Mouse (Mus musculus) forebrain, embryonic 15.5 days (tissue): Measurements from ENCODE around the gene Apold1. TPM values are rescaled to one million over a fixed set of nuclear protein-coding genes. Genes with fewer than 3 reads are reported as not detected.

Experiments
- ATAC-seq: fragments of 200-750 bp; cut with Nextera tagmentation; replicated peaks from 2 replicates; pipeline ENCODE4 v1.8.0; 2017; ENCODE audit warnings: mild to moderate bottlenecking, moderate TSS enrichment, moderate library complexity
- H3K27ac ChIP-seq: fragments of 300-500 bp; sonication (generic); replicated peaks from 2 replicates; pipeline ENCODE4 v1.5.1; 2015; ENCODE audit warnings: mild to moderate bottlenecking, inconsistent platforms
- H3K27me3 ChIP-seq: fragments of 300-500 bp; sonication (generic); 2 replicates; pipeline ENCODE4 v1.6.1; 2015; ENCODE audit warnings: inconsistent platforms
- H3K36me3 ChIP-seq: fragments of 300-500 bp; sonication (generic); 2 replicates; pipeline ENCODE4 v1.6.1; 2015; ENCODE audit warnings: mild to moderate bottlenecking, inconsistent platforms
- H3K4me1 ChIP-seq: fragments of 300-500 bp; sonication (generic); 2 replicates; pipeline ENCODE4 v1.6.1; 2015; ENCODE audit warnings: inconsistent platforms
- H3K4me2 ChIP-seq: fragments of 300-500 bp; sonication (generic); replicated peaks from 2 replicates; pipeline ENCODE4 v1.6.1; 2015; ENCODE audit warnings: mild to moderate bottlenecking, inconsistent platforms
- H3K4me3 ChIP-seq: fragments of 300-500 bp; sonication (generic); 2 replicates; pipeline ENCODE4 v1.5.1; 2015; ENCODE audit warnings: mild to moderate bottlenecking, inconsistent platforms
- H3K9ac ChIP-seq: fragments of 300-500 bp; sonication (generic); replicated peaks from 2 replicates; pipeline ENCODE4 v1.6.1; 2015; ENCODE audit warnings: mild to moderate bottlenecking, inconsistent platforms
- H3K9me3 ChIP-seq: fragments of 300-500 bp; sonication (generic); 2 replicates; pipeline ENCODE4 v1.6.1; 2016; ENCODE audit warnings: inconsistent platforms
- WGBS: fragments of 180-500 bp; shearing (Covaris S2); methylation state at CpG from one replicate; pipeline ENCODE4 v1.1.7; 2015; ENCODE audit warnings: mixed read lengths; 5-methylcytosine and 5-hydroxymethylcytosine counted together
- polyA plus RNA-seq: library from polyadenylated mRNA; unstranded; fragments of >200 nt; fragmentation: Nextera tagmentation; extraction: Ambion mirVana; gene quantifications from 2 replicates; pipeline ENCODE4 v1.2.1, GENCODE M21; 2015

Apold1 gene
- polyA plus RNA-seq, 1 experiment from 2014 or later: 3.5 TPM

DNA sequence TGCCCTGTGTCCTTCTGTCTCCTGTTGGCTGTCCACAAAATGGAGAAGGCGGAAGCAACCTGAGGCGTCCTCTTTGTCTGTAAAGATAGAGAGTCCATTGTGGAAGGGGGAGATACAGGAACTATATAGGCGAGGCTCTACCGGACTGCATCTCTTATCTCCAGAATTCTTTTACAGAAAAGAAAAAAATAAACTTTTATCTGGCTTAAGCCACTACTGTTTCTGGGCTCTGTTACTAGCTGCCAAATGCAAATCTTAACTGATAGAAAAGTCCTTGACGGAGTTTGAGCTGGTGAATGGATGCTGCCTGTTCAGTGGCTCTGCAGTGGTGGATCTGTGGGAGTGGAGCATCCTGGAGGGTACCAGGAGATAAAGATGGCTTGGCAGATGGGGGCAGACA is 30.2 kb upstream of the Apold1 start:
- ATAC-seq: no peak
- no peak overlapping the region for H3K9ac ChIP-seq
- H3K9me3 ChIP-seq: no peaks in the 10 kb centered on the region
- no peak overlapping the region for H3K4me3 ChIP-seq
- no peak overlapping the region for H3K27ac ChIP-seq
- 86% methylated on average over 5 of the region's 5 CpGs for WGBS
- no peak overlapping the region for H3K4me2 ChIP-seq
- H3K4me1 ChIP-seq: peaks cover 8% of the 10 kb centered on the region
- no peaks in the 10 kb centered on the region for H3K27me3 ChIP-seq
- no peaks in the 10 kb centered on the region for H3K36me3 ChIP-seq

GRCm38 (mm10) chr6:134953976-134954375 is 27.5 kb upstream of the Apold1 start:
- H3K4me1 ChIP-seq: peaks cover 8% of the 10 kb centered on the region
- H3K27me3 ChIP-seq: no peaks in the 10 kb centered on the region
- H3K9me3 ChIP-seq: no peaks in the 10 kb centered on the region
- 0 out of 2 replicates have a peak overlapping the region, but pooled peaks have one; percentile 9 for H3K4me2 ChIP-seq
- no peak overlapping the region for H3K4me3 ChIP-seq
- 42% methylated on average over 11 of the region's 11 CpGs for WGBS
- ATAC-seq: peak; percentile 67
- peak overlapping the region; percentile 44; the same call in 1 of the 2 replicates for H3K27ac ChIP-seq
- no peaks in the 10 kb centered on the region for H3K36me3 ChIP-seq
- no peak overlapping the region for H3K9ac ChIP-seq

DNA sequence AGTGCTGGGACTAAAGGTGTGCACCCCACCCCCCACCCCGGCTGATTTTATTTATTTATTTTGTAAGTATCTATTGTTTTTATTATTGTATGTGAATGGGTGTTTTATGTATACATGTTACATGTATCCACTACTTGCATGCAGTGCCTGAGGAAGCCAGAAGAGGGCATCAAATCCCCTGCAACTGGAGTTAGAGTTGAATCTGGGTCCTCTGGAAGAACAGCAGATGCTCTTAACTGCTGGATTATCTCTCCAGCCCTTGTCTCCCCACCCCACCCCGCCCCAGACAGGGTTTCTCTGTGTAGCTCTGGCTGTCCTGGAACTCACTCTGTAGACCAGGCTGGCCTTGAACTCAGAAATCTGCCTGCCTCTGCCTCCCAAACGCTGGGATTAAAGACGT is 25.1 kb upstream of the Apold1 start:
- Histone ChIP-seq H3K27ac (no peak overlapping the region), H3K9ac (no peak overlapping the region), H3K27me3 (no peaks in the 10 kb centered on the region), H3K4me1 (peaks cover 17% of the 10 kb centered on the region), H3K4me2 (no peak overlapping the region), H3K9me3 (no peaks in the 10 kb centered on the region), H3K4me3 (no peak overlapping the region), H3K36me3 (no peaks in the 10 kb centered on the region)
- no peak for ATAC-seq
- WGBS: 88% methylated on average over 4 of the region's 4 CpGs

GRCm38 (mm10) chr6:134961286-134961685 is 20.2 kb upstream of the Apold1 start:
- no peaks in the 10 kb centered on the region for H3K9me3 ChIP-seq
- no peak overlapping the region for H3K9ac ChIP-seq
- 43% methylated on average over 5 of the region's 5 CpGs for WGBS
- no peak overlapping the region for H3K4me2 ChIP-seq
- no peak for ATAC-seq
- H3K27me3 ChIP-seq: no peaks in the 10 kb centered on the region
- H3K4me3 ChIP-seq: no peak overlapping the region
- peaks cover 22% of the 10 kb centered on the region; the same call in 1 of the 2 replicates for H3K4me1 ChIP-seq
- peak overlapping the region; percentile 85; the same call in 1 of the 2 replicates for H3K27ac ChIP-seq
- no peaks in the 10 kb centered on the region for H3K36me3 ChIP-seq

- H3K27ac ChIP-seq: peak overlapping the region; percentile 85
- no peak overlapping the region for H3K4me3 ChIP-seq
- WGBS: 25% methylated on average over 9 of the region's 9 CpGs
- no peak overlapping the region for H3K9ac ChIP-seq
- peaks cover 22% of the 10 kb centered on the region; the same call in 1 of the 2 replicates for H3K4me1 ChIP-seq
- peak; percentile 65 for ATAC-seq
- H3K9me3 ChIP-seq: no peaks in the 10 kb centered on the region
- no peaks in the 10 kb centered on the region for H3K36me3 ChIP-seq
- H3K27me3 ChIP-seq: no peaks in the 10 kb centered on the region
- no peak overlapping the region for H3K4me2 ChIP-seq
Measured at GRCm38 (mm10) chr6:134961858-134962517, 19.5 kb upstream of the Apold1 start.

DNA sequence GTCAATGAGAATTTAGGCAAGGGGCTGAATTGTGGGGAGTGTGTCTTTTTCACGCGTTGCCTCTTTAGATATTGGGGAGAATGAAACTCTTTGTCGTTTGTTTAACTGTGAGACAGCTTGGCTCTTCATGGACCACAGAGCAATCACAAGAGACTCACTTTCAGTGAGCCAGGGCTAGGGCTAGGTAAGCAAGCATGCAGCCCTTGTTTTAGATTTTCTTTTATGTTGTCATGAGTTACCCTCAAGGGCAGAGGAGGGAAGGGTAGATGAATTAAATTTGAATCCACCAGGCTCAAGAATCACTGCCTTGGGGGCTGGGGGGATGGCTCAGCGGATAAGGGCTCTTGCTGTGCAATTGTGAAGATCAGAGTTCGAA is 19.0 kb upstream of the Apold1 start:
- ATAC-seq: peak; percentile 74

GRCm38 (mm10) chr6:134963910-134964309 is 17.6 kb upstream of the Apold1 start:
- Histone ChIP-seq H3K27me3 (no peaks in the 10 kb centered on the region), H3K4me3 (no peak overlapping the region), H3K27ac (no peak overlapping the region), H3K36me3 (no peaks in the 10 kb centered on the region), H3K4me1 (peaks cover 22% of the 10 kb centered on the region; the same call in 1 of the 2 replicates), H3K4me2 (no peak overlapping the region), H3K9ac (no peak overlapping the region), H3K9me3 (no peaks in the 10 kb centered on the region)
- ATAC-seq: no peak
- 28% methylated on average over 2 of the region's 2 CpGs for WGBS

More for the DNA sequence above, 19.0 kb upstream of the Apold1 start:
- H3K9me3 ChIP-seq: no peaks in the 10 kb centered on the region
- no peak overlapping the region for H3K4me3 ChIP-seq
- peaks cover 22% of the 10 kb centered on the region; the same call in 1 of the 2 replicates for H3K4me1 ChIP-seq
- H3K36me3 ChIP-seq: no peaks in the 10 kb centered on the region
- peak overlapping the region; percentile 85 for H3K27ac ChIP-seq
- H3K4me2 ChIP-seq: no peak overlapping the region
- H3K9ac ChIP-seq: no peak overlapping the region
- no peaks in the 10 kb centered on the region for H3K27me3 ChIP-seq
- 32% methylated on average over 5 of the region's 5 CpGs for WGBS

DNA sequence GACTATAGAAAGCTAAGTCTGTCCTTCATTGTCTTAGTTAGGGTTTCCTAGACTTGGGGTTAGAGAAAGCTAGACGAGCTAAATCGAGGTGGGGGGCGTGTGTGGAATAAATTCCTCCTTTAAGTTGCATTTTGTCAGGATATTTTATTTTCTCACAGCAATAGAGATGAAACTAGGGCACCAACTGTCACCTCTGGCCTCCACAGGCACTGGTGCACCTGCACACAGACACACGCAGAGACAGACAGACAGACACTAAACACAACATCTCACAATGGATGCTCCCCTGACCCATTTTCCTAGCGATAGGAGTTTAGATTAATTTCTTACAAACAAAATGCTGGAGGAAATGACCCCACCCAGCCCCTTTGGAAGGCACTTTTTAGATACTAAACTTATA is 14.8 kb upstream of the Apold1 start:
- ATAC-seq: no peak
- Histone ChIP-seq H3K9me3 (no peaks in the 10 kb centered on the region), H3K36me3 (no peaks in the 10 kb centered on the region), H3K9ac (no peak overlapping the region), H3K4me1 (peaks cover 10% of the 10 kb centered on the region; the same call in 1 of the 2 replicates), H3K4me2 (no peak overlapping the region), H3K4me3 (no peak overlapping the region), H3K27ac (no peak overlapping the region), H3K27me3 (no peaks in the 10 kb centered on the region)
- WGBS: 79% methylated on average over 5 of the region's 5 CpGs

DNA sequence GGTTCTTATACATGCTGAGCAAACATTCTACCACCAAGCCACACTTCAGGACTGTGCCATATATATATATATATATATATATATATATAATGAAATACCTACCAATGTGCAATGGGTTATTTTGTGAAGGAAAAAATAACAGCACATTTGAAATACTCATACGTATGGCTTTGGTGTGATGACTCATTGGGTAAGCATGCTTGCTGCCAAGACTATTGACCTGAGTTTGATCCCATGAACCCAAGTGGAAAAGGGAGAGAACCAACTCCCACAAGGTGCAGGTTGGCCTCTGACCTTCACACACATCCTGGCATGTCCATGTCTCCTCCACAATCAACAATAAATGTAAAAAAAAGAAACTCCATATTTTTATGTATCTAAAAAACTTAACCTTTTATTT is 13.2 kb upstream of the Apold1 start:
- Histone ChIP-seq H3K4me1 (no peaks in the 10 kb centered on the region), H3K27me3 (no peaks in the 10 kb centered on the region), H3K4me2 (no peak overlapping the region), H3K9me3 (no peaks in the 10 kb centered on the region), H3K9ac (no peak overlapping the region), H3K27ac (no peak overlapping the region), H3K4me3 (no peak overlapping the region), H3K36me3 (no peaks in the 10 kb centered on the region)
- 93% methylated on average over 1 of the region's 1 CpGs for WGBS
- no peak for ATAC-seq

DNA sequence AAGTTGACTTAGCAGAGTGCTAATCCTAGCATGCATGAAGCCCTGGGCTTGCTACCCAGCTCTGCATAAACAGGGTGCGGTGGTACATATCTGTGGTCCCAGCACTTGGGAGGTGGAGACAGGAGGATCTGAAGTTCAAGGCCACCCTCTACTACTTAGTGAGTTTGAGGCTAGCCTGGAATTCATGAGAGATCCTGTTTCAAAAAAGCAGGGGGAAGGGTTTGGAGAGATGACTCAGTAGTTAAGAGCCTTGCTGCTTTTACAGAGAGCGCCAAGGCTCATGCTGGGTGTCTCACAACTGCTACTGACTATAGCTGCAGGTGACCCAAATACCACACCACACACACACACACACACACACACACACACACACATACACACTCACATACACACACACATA is 12.0 kb upstream of the Apold1 start:
- H3K4me2 ChIP-seq: no peak overlapping the region
- no peak overlapping the region for H3K4me3 ChIP-seq
- 99% methylated on average over 2 of the region's 2 CpGs for WGBS
- H3K9me3 ChIP-seq: no peaks in the 10 kb centered on the region
- no peaks in the 10 kb centered on the region for H3K36me3 ChIP-seq
- no peaks in the 10 kb centered on the region for H3K27me3 ChIP-seq
- no peak for ATAC-seq
- no peak overlapping the region for H3K27ac ChIP-seq
- no peak overlapping the region for H3K9ac ChIP-seq
- H3K4me1 ChIP-seq: no peaks in the 10 kb centered on the region

DNA sequence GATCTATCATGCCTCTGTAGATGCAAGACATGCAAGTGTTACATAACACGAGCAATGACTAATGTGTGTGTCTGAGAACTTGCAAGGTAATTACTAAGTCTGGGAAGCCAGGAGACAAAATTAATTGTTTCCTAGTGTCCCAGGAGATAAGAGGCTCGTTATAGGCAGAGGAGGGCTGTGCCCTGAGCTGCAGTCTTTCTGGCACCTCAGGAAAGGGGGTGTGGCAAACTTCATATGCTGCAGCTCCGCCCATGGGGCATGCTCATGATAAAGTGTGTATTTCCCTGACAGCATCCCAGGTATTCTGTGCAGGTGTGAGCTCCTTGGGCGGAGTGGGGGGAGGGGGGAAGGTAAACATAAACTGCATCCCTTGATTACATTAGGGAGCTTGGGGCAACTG is 9.4 kb upstream of the Apold1 start:
- ATAC-seq: no peak
- Histone ChIP-seq H3K9me3 (no peaks in the 10 kb centered on the region), H3K36me3 (no peaks in the 10 kb centered on the region), H3K4me3 (no peak overlapping the region), H3K9ac (no peak overlapping the region), H3K4me1 (peaks cover 13% of the 10 kb centered on the region; the same call in 1 of the 2 replicates), H3K4me2 (no peak overlapping the region), H3K27ac (no peak overlapping the region), H3K27me3 (no peaks in the 10 kb centered on the region)
- 51% methylated on average over 4 of the region's 4 CpGs for WGBS

DNA sequence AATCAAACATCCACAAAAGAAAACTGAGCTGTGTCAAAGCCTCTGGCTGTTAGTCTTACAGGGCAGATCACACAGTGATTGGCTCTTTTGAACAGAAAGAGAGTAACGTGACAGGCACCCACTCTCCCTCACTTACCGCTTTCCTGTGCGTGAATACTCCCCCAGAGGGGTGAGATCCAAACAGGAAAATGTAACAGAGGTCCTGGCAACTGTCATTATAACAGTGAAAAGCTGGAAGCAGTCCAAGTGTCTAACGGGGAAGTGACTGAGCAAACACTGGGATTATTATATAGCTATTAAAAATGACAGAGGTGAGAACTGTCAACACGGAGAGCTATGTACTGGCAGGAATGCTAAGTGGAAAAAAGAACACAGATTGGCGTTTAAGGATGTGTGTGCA is 4.9 kb upstream of the Apold1 start:
- Histone ChIP-seq H3K9ac (no peak overlapping the region), H3K4me1 (peaks cover 19% of the 10 kb centered on the region; the same call in 1 of the 2 replicates), H3K4me2 (no peak overlapping the region), H3K27me3 (no peaks in the 10 kb centered on the region), H3K9me3 (no peaks in the 10 kb centered on the region), H3K27ac (0 out of 2 replicates have a peak overlapping the region, but pooled peaks have one; percentile 23), H3K4me3 (no peak overlapping the region), H3K36me3 (no peaks in the 10 kb centered on the region)
- peak; percentile 72 for ATAC-seq
- 19% methylated on average over 6 of the region's 6 CpGs for WGBS
